Mouse (Mus musculus) hindbrain, embryonic 12.5 days (tissue): Measurements from ENCODE around the gene Grsf1. TPM values are rescaled to one million over a fixed set of nuclear protein-coding genes. Genes with fewer than 3 reads are reported as not detected.

ENCODE experiments used
- ATAC-seq: fragments of 200-750 bp; cut with Nextera tagmentation; 2 replicates; pipeline ENCODE4 v1.8.0; 2017; ENCODE audit warnings: moderate TSS enrichment; ENCODE audit not compliant: low FRiP score
- H3K27ac ChIP-seq: fragments of 300-500 bp; sonication (generic); 2 replicates; pipeline ENCODE4 v1.5.1; 2016; ENCODE audit warnings: mild to moderate bottlenecking
- H3K27me3 ChIP-seq: fragments of 300-500 bp; sonication (generic); 2 replicates; pipeline ENCODE4 v1.6.1; 2016; ENCODE audit warnings: mild to moderate bottlenecking
- H3K36me3 ChIP-seq: fragments of 300-500 bp; sonication (generic); 2 replicates; pipeline ENCODE4 v1.6.1; 2016; ENCODE audit warnings: mild to moderate bottlenecking
- H3K4me1 ChIP-seq: fragments of 300-500 bp; sonication (generic); 2 replicates; pipeline ENCODE4 v1.6.1; 2016
- H3K4me2 ChIP-seq: fragments of 300-500 bp; sonication (generic); replicated peaks from 2 replicates; pipeline ENCODE4 v1.6.1; 2016; ENCODE audit warnings: mild to moderate bottlenecking
- H3K4me3 ChIP-seq: fragments of 300-500 bp; sonication (generic); 2 replicates; pipeline ENCODE4 v1.5.1; 2016; ENCODE audit warnings: mild to moderate bottlenecking
- H3K9ac ChIP-seq: fragments of 300-500 bp; sonication (generic); 2 replicates; pipeline ENCODE4 v1.6.1; 2016; ENCODE audit warnings: mild to moderate bottlenecking, moderate library complexity
- H3K9me3 ChIP-seq: fragments of 300-500 bp; sonication (generic); replicated peaks from 2 replicates; pipeline ENCODE4 v1.6.1; 2016; ENCODE audit warnings: mild to moderate bottlenecking
- WGBS: fragments of 180-500 bp; shearing (Covaris S2); methylation state at CpG from one replicate; pipeline ENCODE4 v1.1.7; 2016; 5-methylcytosine and 5-hydroxymethylcytosine counted together
- polyA plus RNA-seq: library from polyadenylated mRNA; unstranded; fragments of >200 nt; fragmentation: Nextera tagmentation; extraction: Ambion mirVana; gene quantifications from 2 replicates; pipeline ENCODE4 v1.2.1, GENCODE M21; 2016

Grsf1 gene
- polyA plus RNA-seq, 1 experiment from 2014 or later, result 88.9 TPM

DNA sequence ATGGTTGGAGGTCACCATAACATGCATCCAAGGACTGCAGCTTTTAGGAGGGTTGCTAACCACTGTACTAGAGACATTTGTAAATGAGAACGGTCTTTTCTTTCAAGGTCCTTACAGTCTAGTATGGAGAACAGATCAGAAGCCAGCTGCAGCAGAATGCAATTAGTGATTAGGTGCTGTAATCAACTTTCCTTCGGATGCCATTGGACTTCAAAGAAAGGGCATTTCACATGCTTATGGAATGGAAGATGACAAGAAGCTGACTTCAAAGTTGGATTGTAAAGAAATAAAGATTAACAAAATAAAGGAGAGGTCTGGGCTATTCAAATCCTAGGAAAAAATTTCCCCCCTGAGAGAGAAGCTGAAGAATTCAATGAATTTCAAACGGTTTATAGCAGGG, 8.3 kb upstream of the Grsf1 start:
- no peak overlapping the region for H3K27ac ChIP-seq
- H3K4me1 ChIP-seq, result no peaks in the 10 kb centered on the region
- ATAC-seq, result no peak
- no peak overlapping the region for H3K4me3 ChIP-seq
- H3K27me3 ChIP-seq, result no peaks in the 10 kb centered on the region
- no peak overlapping the region for H3K9ac ChIP-seq
- H3K4me2 ChIP-seq, result no peak overlapping the region
- 44% methylated on average over 3 of the region's 3 CpGs for WGBS
- H3K36me3 ChIP-seq, result no peaks in the 10 kb centered on the region
- H3K9me3 ChIP-seq, result no peaks in the 10 kb centered on the region

DNA sequence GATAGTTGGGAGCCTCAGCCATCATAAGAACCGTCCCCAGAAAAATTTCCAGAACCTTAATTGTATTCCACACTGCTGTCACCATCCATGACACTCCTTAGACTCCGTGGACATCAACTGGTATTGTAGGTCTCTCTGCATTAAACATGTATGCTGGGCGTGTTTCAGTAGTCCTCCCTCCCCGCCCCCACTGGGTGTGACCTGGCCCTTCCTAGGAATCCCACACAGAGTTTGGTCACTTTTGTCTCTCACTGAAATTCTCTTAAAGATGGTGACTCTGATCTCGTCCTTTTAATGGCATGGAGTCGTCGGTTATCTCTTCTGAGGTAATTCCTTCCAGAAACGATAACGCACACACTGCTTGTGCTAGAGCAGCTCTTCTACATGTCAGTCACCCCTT, 7.7 kb upstream of the Grsf1 start:
- 90% methylated on average over 9 of the region's 9 CpGs for WGBS
- ATAC-seq, result no peak
- Histone ChIP-seq H3K9me3 (no peaks in the 10 kb centered on the region), H3K27ac (no peak overlapping the region), H3K4me1 (no peaks in the 10 kb centered on the region), H3K4me3 (no peak overlapping the region), H3K9ac (no peak overlapping the region), H3K4me2 (no peak overlapping the region), H3K27me3 (no peaks in the 10 kb centered on the region), H3K36me3 (no peaks in the 10 kb centered on the region)

GRCm38 (mm10) chr5:88680567-88680966, 4.6 kb upstream of the Grsf1 start:
- 89% methylated on average over 6 of the region's 6 CpGs for WGBS
- no peak for ATAC-seq
- H3K9ac ChIP-seq, result no peak overlapping the region
- no peak overlapping the region for H3K4me3 ChIP-seq
- no peaks in the 10 kb centered on the region for H3K9me3 ChIP-seq
- no peak overlapping the region for H3K4me2 ChIP-seq
- no peaks in the 10 kb centered on the region for H3K4me1 ChIP-seq
- no peak overlapping the region for H3K27ac ChIP-seq
- no peaks in the 10 kb centered on the region for H3K36me3 ChIP-seq
- no peaks in the 10 kb centered on the region for H3K27me3 ChIP-seq

DNA sequence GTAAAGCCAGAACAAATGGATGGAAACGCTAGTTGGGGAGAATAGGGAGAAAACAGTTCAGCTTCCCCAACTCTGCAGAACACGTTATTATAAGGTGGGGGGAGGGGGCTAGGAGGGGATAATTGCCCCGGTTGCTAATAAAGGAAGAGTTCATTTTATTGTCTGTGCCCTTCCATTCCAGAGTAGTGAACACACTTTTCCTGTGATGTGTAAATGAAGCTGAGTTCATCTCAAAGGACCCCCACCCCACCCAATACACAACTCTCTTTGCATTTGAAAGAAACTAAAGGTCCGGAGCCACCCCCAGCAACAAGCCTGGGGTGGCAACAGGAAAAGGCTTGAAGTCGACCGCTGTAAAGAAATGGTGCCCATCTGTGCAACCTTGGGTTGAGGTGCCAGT, 3.4 kb upstream of the Grsf1 start:
- no peak overlapping the region for H3K4me2 ChIP-seq
- H3K4me3 ChIP-seq, result no peak overlapping the region
- H3K36me3 ChIP-seq, result no peaks in the 10 kb centered on the region
- no peaks in the 10 kb centered on the region for H3K9me3 ChIP-seq
- no peak for ATAC-seq
- H3K27me3 ChIP-seq, result no peaks in the 10 kb centered on the region
- 9% methylated on average over 6 of the region's 6 CpGs for WGBS
- no peak overlapping the region for H3K9ac ChIP-seq
- H3K27ac ChIP-seq, result no peak overlapping the region
- H3K4me1 ChIP-seq, result peaks cover 5% of the 10 kb centered on the region

GRCm38 (mm10) chr5:88678929-88679328, 3.0 kb upstream of the Grsf1 start:
- no peak for ATAC-seq
- Histone ChIP-seq H3K27me3 (no peaks in the 10 kb centered on the region), H3K4me1 (peaks cover 9% of the 10 kb centered on the region), H3K4me2 (no peak overlapping the region), H3K27ac (no peak overlapping the region), H3K9me3 (no peaks in the 10 kb centered on the region), H3K9ac (no peak overlapping the region), H3K4me3 (no peak overlapping the region), H3K36me3 (no peaks in the 10 kb centered on the region)
- WGBS, result 53% methylated on average over 7 of the region's 7 CpGs

- peaks cover 17% of the 10 kb centered on the region for H3K4me1 ChIP-seq
- peaks cover 21% of the 10 kb centered on the region for H3K36me3 ChIP-seq
- peak overlapping the region; percentile 99 for H3K9ac ChIP-seq
- ATAC-seq, result peak; percentile 66
- H3K4me2 ChIP-seq, result peak overlapping the region; percentile 73
- under 1% methylated on average over 43 of the region's 47 CpGs for WGBS
- H3K9me3 ChIP-seq, result no peaks in the 10 kb centered on the region
- no peaks in the 10 kb centered on the region for H3K27me3 ChIP-seq
- H3K4me3 ChIP-seq, result peak overlapping the region; percentile 96
- H3K27ac ChIP-seq, result peak overlapping the region; percentile 99
Measured at GRCm38 (mm10) chr5:88674703-88675442, 1.1 kb downstream of the Grsf1 start.

DNA sequence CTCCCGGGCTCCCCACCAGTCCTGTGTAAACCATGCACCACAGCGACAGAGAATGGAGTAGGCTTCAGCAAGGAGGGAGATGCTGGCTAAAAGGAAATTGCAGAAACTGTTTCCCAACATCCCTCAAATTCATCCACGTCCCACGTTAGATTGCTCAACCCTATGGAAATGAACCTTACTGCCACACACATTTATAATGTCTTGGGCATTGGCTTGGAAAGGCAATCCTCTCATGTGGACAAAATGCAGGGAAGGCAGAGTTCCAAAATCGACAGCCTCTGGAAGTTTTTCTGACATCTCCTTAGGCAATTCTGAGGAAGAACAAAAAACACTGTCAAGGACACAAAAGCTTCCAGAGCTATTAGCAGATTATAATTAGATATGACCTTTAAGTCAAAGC, 12.1 kb downstream of the Grsf1 start:
- no peak for ATAC-seq
- H3K36me3 ChIP-seq, result peaks cover 80% of the 10 kb centered on the region
- 92% methylated on average over 5 of the region's 5 CpGs for WGBS
- no peak overlapping the region for H3K4me2 ChIP-seq
- no peak overlapping the region for H3K4me3 ChIP-seq
- no peaks in the 10 kb centered on the region for H3K27me3 ChIP-seq
- H3K9me3 ChIP-seq, result no peaks in the 10 kb centered on the region
- H3K4me1 ChIP-seq, result no peaks in the 10 kb centered on the region
- no peak overlapping the region for H3K27ac ChIP-seq
- no peak overlapping the region for H3K9ac ChIP-seq

- Histone ChIP-seq H3K27me3 (no peaks in the 10 kb centered on the region), H3K4me1 (no peaks in the 10 kb centered on the region), H3K27ac (no peak overlapping the region), H3K36me3 (peaks cover 79% of the 10 kb centered on the region), H3K4me2 (no peak overlapping the region), H3K4me3 (no peak overlapping the region), H3K9me3 (no peaks in the 10 kb centered on the region), H3K9ac (no peak overlapping the region)
- WGBS, result 97% methylated on average over 3 of the region's 3 CpGs
- no peak for ATAC-seq
Measured at GRCm38 (mm10) chr5:88663151-88663550, 12.8 kb downstream of the Grsf1 start.

GRCm38 (mm10) chr5:88657868-88658267, 18.1 kb downstream of the Grsf1 start:
- ATAC-seq, result peak; percentile 39; the same call in 1 of the 2 replicates
- Histone ChIP-seq H3K9ac (no peak overlapping the region), H3K27ac (no peak overlapping the region), H3K4me2 (no peak overlapping the region), H3K4me1 (no peaks in the 10 kb centered on the region), H3K36me3 (peaks cover 54% of the 10 kb centered on the region), H3K27me3 (no peaks in the 10 kb centered on the region), H3K9me3 (no peaks in the 10 kb centered on the region), H3K4me3 (no peak overlapping the region)
- 97% methylated on average over 1 of the region's 1 CpGs for WGBS

GRCm38 (mm10) chr5:88652589-88652988, 23.4 kb downstream of the Grsf1 start:
- Histone ChIP-seq H3K36me3 (peaks cover 64% of the 10 kb centered on the region), H3K4me1 (no peaks in the 10 kb centered on the region), H3K4me3 (no peak overlapping the region), H3K27me3 (no peaks in the 10 kb centered on the region), H3K9me3 (no peaks in the 10 kb centered on the region), H3K4me2 (no peak overlapping the region), H3K9ac (no peak overlapping the region), H3K27ac (no peak overlapping the region)
- WGBS, result 87% methylated on average over 5 of the region's 5 CpGs
- ATAC-seq, result no peak

DNA sequence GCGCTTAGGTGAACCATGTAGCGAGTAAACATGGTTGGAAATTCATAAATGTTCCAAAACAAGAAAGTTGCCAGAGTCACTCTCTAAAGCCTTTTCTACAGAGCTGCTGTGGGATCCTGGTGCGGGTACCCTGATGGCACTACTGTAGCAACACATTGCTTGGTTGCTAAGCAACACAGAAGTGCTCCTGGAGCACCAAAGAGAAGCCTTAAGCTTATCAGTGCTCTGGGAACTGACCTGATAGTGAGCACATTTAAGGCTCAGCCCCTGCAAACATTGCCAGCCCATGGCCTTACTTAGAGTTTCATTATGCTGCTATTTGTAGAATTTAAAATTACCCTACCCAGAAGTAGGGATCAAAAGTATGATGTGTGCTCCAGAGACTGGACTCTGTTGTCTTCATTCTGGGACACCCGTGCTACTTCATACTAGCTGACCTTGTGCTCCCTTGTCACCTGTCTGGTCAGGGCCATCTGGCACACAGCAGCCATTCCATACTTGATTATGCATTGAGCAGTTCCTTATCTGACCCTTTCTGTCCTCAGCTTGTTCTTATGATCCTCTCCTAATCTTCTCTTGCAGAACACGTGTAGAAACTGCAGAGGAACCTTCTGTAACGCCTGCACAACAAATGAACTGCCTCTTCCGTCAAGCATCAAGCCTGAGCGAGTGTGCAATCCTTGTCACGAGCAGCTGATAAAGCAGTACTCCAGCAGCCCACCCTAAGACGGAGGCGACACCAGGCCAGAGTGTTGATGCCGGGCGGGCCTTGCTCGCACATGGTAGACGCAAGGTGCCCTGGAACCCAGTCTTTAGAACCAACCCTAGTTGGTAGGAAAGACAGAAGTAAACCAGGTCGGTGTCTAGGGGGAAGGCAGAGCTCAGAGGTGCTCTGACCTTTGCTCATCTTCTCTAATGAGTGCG, 26.5 kb downstream of the Grsf1 start:
- H3K9me3 ChIP-seq, result no peaks in the 10 kb centered on the region
- no peaks in the 10 kb centered on the region for H3K4me1 ChIP-seq
- H3K9ac ChIP-seq, result no peak overlapping the region
- 93% methylated on average over 17 of the region's 17 CpGs for WGBS
- no peaks in the 10 kb centered on the region for H3K27me3 ChIP-seq
- peaks cover 81% of the 10 kb centered on the region for H3K36me3 ChIP-seq
- no peak for ATAC-seq
- no peak overlapping the region for H3K27ac ChIP-seq
- H3K4me3 ChIP-seq, result no peak overlapping the region
- H3K4me2 ChIP-seq, result no peak overlapping the region

- Histone ChIP-seq H3K36me3 (peaks cover 89% of the 10 kb centered on the region), H3K27me3 (no peaks in the 10 kb centered on the region), H3K9me3 (no peaks in the 10 kb centered on the region), H3K9ac (no peak overlapping the region), H3K27ac (no peak overlapping the region), H3K4me2 (no peak overlapping the region), H3K4me3 (no peak overlapping the region), H3K4me1 (no peaks in the 10 kb centered on the region)
- WGBS, result 78% methylated on average over 5 of the region's 5 CpGs
- ATAC-seq, result no peak
Measured at GRCm38 (mm10) chr5:88645405-88645804, 30.6 kb downstream of the Grsf1 start.
